ENCODE assay signal across 34 mouse cellular contexts in genomic region chr16:45686833-45687232, GRCm38 (mm10). TPM values are rescaled to one million over a fixed set of nuclear protein-coding genes. Genes with fewer than 3 reads are reported as not detected.
DNase-seq lines count a peak whose midpoint lies in the region; ATAC-seq and TF ChIP-seq lines count a peak whose summit lies in the region.
"Had no signal": no experiment of that assay in that cellular context is flagged by ENCODE, and none has a peak within 500 bp of the region (broad histone marks: within the 10 kb centered on the region; RNA-seq: fewer than 3 reads in every experiment).

No protein-coding gene starts in this region.

- H3K4me3 ChIP-seq in left cerebral cortex, adult 2 months: no peak overlapping the region
- H3K4me3 ChIP-seq in cerebellum, adult 2 months (replicated peaks; ENCODE audit: insufficient read depth, low read depth, low read length): no peak overlapping the region
- H3K4me3 ChIP-seq in intestine, postnatal 0 days (ENCODE audit: low read depth, low read length): no peak overlapping the region
- H3K4me3 ChIP-seq in liver, embryonic 11.5 days (ENCODE audit: low read depth, low read length): no peak overlapping the region
- H3K4me3 ChIP-seq: embryonic facial prominence, embryonic 13.5 days; forebrain, embryonic 10.5 days; forebrain, embryonic 15.5 days; heart, embryonic 12.5 days; hindbrain, embryonic 15.5 days; limb, embryonic 12.5 days; liver, embryonic 12.5 days; stomach, embryonic 15.5 days had no signal

- DNase-seq in left cerebral cortex, adult 2 months (ENCODE audit: extremely low spot score in 1 of 2, low spot score in 2 of 2): no peak
- DNase-seq in left cerebral cortex, postnatal 14 days (ENCODE audit: low spot score in 2 of 2): no peak
- DNase-seq in cerebellum, adult 11 months: peak; percentile 70
- DNase-seq in cerebellum, adult 2 months: peak; percentile 70 to 90
- DNase-seq in cerebellum, postnatal 14 days: peak; percentile 73 to 82
- DNase-seq in liver, embryonic 11.5 days (ENCODE audit: low spot score): no peak
- DNase-seq in retina, embryonic 14.5 days (ENCODE audit: low spot score): no peak
- DNase-seq: adrenal gland, postnatal 25 days; B cell, adult 2 months; embryo, embryonic 11 days; gastrocnemius, postnatal 25 days; heart, adult 11 months; heart, postnatal 4 days; kidney, adult 9 months; kidney, postnatal 10 days; liver, postnatal 0 days; lung, postnatal 36 days; retina, postnatal 1 day; right cerebral cortex, postnatal 25 days; thymus, postnatal 14 days had no signal

- ATAC-seq in intestine, postnatal 0 days: no peak
- ATAC-seq in liver, embryonic 11.5 days (replicated peaks; ENCODE audit: low FRiP score): no peak
- ATAC-seq: forebrain, embryonic 15.5 days; intestine, embryonic 16.5 days; liver, embryonic 12.5 days; liver, postnatal 0 days had no signal

- WGBS in cerebellum, adult 2 months: 18% methylated on average over 3 of the region's 3 CpGs
- 85% methylated on average over 3 of the region's 3 CpGs for WGBS in intestine, postnatal 0 days
- WGBS in liver, embryonic 11.5 days: 72% methylated on average over 3 of the region's 3 CpGs

- H3K27me3 ChIP-seq in cerebellum, adult 2 months (ENCODE audit: control insufficient read depth, insufficient read depth, low read length): no peaks in the 10 kb centered on the region
- no peaks in the 10 kb centered on the region for H3K27me3 ChIP-seq in intestine, postnatal 0 days (replicated peaks; ENCODE audit: control insufficient read depth, insufficient read depth, low read length)
- H3K27me3 ChIP-seq in liver, embryonic 11.5 days (replicated peaks; ENCODE audit: control insufficient read depth, insufficient read depth, low read length): no peaks in the 10 kb centered on the region
- H3K27me3 ChIP-seq: embryonic facial prominence, embryonic 13.5 days; forebrain, embryonic 15.5 days; heart, embryonic 12.5 days; hindbrain, embryonic 15.5 days; limb, embryonic 12.5 days; liver, embryonic 12.5 days; stomach, embryonic 15.5 days had no signal

- peaks cover 14% of the 10 kb centered on the region for H3K4me1 ChIP-seq in cerebellum, adult 2 months (ENCODE audit: control insufficient read depth, insufficient read depth, low read length)
- no peaks in the 10 kb centered on the region for H3K4me1 ChIP-seq in intestine, postnatal 0 days (replicated peaks; ENCODE audit: control insufficient read depth, insufficient read depth, low read length)
- no peaks in the 10 kb centered on the region for H3K4me1 ChIP-seq in liver, embryonic 11.5 days (replicated peaks; ENCODE audit: control insufficient read depth, insufficient read depth, low read length)
- H3K4me1 ChIP-seq: heart, embryonic 12.5 days; limb, embryonic 12.5 days; liver, embryonic 12.5 days; stomach, embryonic 15.5 days had no signal

- TF ChIP-seq POLR2A in cerebellum, adult 2 months (IDR thresholded peaks at IDR 0.05; ENCODE audit: borderline replicate concordance, insufficient read depth, low read length): no peak

- intact Hi-C loops in left cerebral cortex, adult 2 months (cut with DNase I): loop anchor here (2.0 to 10.0 kb wide), 2 partner anchors 36 to 128 kb away; no protein-coding TSS in a partner anchor
- intact Hi-C loops in left cerebral cortex, postnatal 14 days (cut with DNase I): loop anchor here (10.0 kb wide), 1 partner anchor 128 kb away; no protein-coding TSS in a partner anchor

- H3K4me2 ChIP-seq in intestine, postnatal 0 days (replicated peaks; ENCODE audit: low read depth): no peak overlapping the region
- no peak overlapping the region for H3K4me2 ChIP-seq in liver, embryonic 11.5 days
- H3K4me2 ChIP-seq: embryonic facial prominence, embryonic 13.5 days; forebrain, embryonic 15.5 days; heart, embryonic 12.5 days; hindbrain, embryonic 15.5 days; limb, embryonic 12.5 days; liver, embryonic 12.5 days; midbrain, embryonic 11.5 days; stomach, embryonic 15.5 days had no signal

- H3K9ac ChIP-seq in intestine, postnatal 0 days (ENCODE audit: low read depth, low read length): no peak overlapping the region
- no peak overlapping the region for H3K9ac ChIP-seq in liver, embryonic 11.5 days (ENCODE audit: low read depth, low read length)
- H3K9ac ChIP-seq: embryonic facial prominence, embryonic 13.5 days; forebrain, embryonic 15.5 days; heart, embryonic 12.5 days; hindbrain, embryonic 15.5 days; limb, embryonic 12.5 days; liver, embryonic 12.5 days; liver, postnatal 0 days; stomach, embryonic 15.5 days had no signal

- H3K27ac ChIP-seq in left cerebral cortex, adult 2 months: peak overlapping the region; percentile 29; the same call in 1 of the 2 replicates
- H3K27ac ChIP-seq in cerebellum, adult 2 months (ENCODE audit: insufficient read depth, low read length): peak overlapping the region; percentile 18; the same call in 1 of the 2 replicates
- H3K27ac ChIP-seq in intestine, postnatal 0 days (ENCODE audit: low read depth, low read length): no peak overlapping the region
- H3K27ac ChIP-seq in liver, embryonic 11.5 days (ENCODE audit: low read depth, low read length): no peak overlapping the region
- H3K27ac ChIP-seq: embryonic facial prominence, embryonic 13.5 days; forebrain, embryonic 10.5 days; forebrain, embryonic 15.5 days; hindbrain, embryonic 15.5 days; limb, embryonic 12.5 days; liver, embryonic 12.5 days; stomach, embryonic 15.5 days had no signal

- H3K9me3 ChIP-seq in intestine, postnatal 0 days (ENCODE audit: control insufficient read depth): no peaks in the 10 kb centered on the region
- H3K9me3 ChIP-seq in liver, embryonic 11.5 days (ENCODE audit: control insufficient read depth, low read length): no peaks in the 10 kb centered on the region
- H3K9me3 ChIP-seq: embryonic facial prominence, embryonic 13.5 days; forebrain, embryonic 10.5 days; forebrain, embryonic 15.5 days; heart, embryonic 12.5 days; hindbrain, embryonic 15.5 days; limb, embryonic 12.5 days; liver, embryonic 12.5 days; stomach, embryonic 15.5 days had no signal

- no peaks in the 10 kb centered on the region for H3K36me3 ChIP-seq in intestine, postnatal 0 days (ENCODE audit: control insufficient read depth, insufficient read depth)
- H3K36me3 ChIP-seq in liver, embryonic 11.5 days (ENCODE audit: control insufficient read depth, insufficient read depth, low read length): no peaks in the 10 kb centered on the region
- H3K36me3 ChIP-seq: embryonic facial prominence, embryonic 13.5 days; forebrain, embryonic 10.5 days; forebrain, embryonic 15.5 days; heart, embryonic 12.5 days; hindbrain, embryonic 15.5 days; limb, embryonic 12.5 days; liver, embryonic 12.5 days; stomach, embryonic 15.5 days had no signal

- TF ChIP-seq CTCF in left cerebral cortex, adult 2 months (IDR thresholded peaks at IDR 0.05): no peak
- TF ChIP-seq CTCF in cerebellum, adult 2 months (IDR thresholded peaks at IDR 0.05; ENCODE audit: borderline replicate concordance, insufficient read depth, low read depth, low read length): no peak
- no peak for TF ChIP-seq CTCF in intestine, postnatal 0 days (IDR thresholded peaks at IDR 0.05; ENCODE audit: low read depth)

RNA-seq across cellular contexts. Expression of gene Tmprss7, which starts 6.6 kb away (rescaled TPM):
- 1 to 10 TPM; 1.4 to 3.6 TPM for total RNA-seq in left cerebral cortex, adult 2 months (2021)
- 1 to 10 TPM; 5.2 to 8.5 TPM for total RNA-seq in left cerebral cortex, postnatal 14 days (2021)
- polyA plus RNA-seq in cerebellum, adult 2 months (2012; rRNA removed): 2.5 and 2.8 TPM in 2 replicates
- 0.21 and 0.22 TPM in 2 replicates for polyA plus RNA-seq in intestine, postnatal 0 days (2015; fragmentation: Nextera tagmentation; extraction: Ambion mirVana)
- 0.63 and 0.84 TPM in 2 replicates for polyA plus RNA-seq in liver, embryonic 11.5 days (2014; fragmentation: Nextera tagmentation; extraction: Ambion mirVana)
- total RNA-seq: gastrocnemius, adult 18-20 months; gastrocnemius, postnatal 25 days; heart, postnatal 4 days had no signal
- polyA plus RNA-seq: heart, embryonic 12.5 days; heart, postnatal 0 days; lung, embryonic 16.5 days; stomach, embryonic 15.5 days had no signal

RNA-seq across cellular contexts. Expression of gene BC016579, which starts 33.0 kb away (rescaled TPM):
- total RNA-seq in left cerebral cortex, adult 2 months (2021): under 1 TPM; 0.21 to 0.52 TPM
- total RNA-seq in left cerebral cortex, postnatal 14 days (2021): under 1 TPM; 0.15 to 0.21 TPM
- polyA plus RNA-seq in cerebellum, adult 2 months (2012; rRNA removed): 0.36 and 0.47 TPM in 2 replicates
- 5.5 TPM in 2 replicates for polyA plus RNA-seq in intestine, postnatal 0 days (2015; fragmentation: Nextera tagmentation; extraction: Ambion mirVana)
- 0.34 and 0.90 TPM in 2 replicates for polyA plus RNA-seq in liver, embryonic 11.5 days (2014; fragmentation: Nextera tagmentation; extraction: Ambion mirVana)
- total RNA-seq: gastrocnemius, adult 18-20 months; gastrocnemius, postnatal 25 days; heart, postnatal 4 days had no signal
- polyA plus RNA-seq: heart, postnatal 0 days; hindbrain, embryonic 15.5 days had no signal

RNA-seq across cellular contexts. Expression of gene Tagln3, which starts 37.6 kb away (rescaled TPM):
- total RNA-seq in left cerebral cortex, adult 2 months (2021): 100 to 1,000 TPM; 320 to 326 TPM
- 100 to 1,000 TPM; 302 to 304 TPM for total RNA-seq in left cerebral cortex, postnatal 14 days (2021)
- 808 and 848 TPM in 2 replicates for polyA plus RNA-seq in cerebellum, adult 2 months (2012; rRNA removed)
- 10.7 and 13.7 TPM in 2 replicates for polyA plus RNA-seq in intestine, postnatal 0 days (2015; fragmentation: Nextera tagmentation; extraction: Ambion mirVana)
- 4.1 and 5.4 TPM in 2 replicates for polyA plus RNA-seq in liver, embryonic 11.5 days (2014; fragmentation: Nextera tagmentation; extraction: Ambion mirVana)
- polyA plus RNA-seq: liver, postnatal 0 days had no signal

RNA-seq across cellular contexts. Expression of gene Abhd10, which starts 55.9 kb away (rescaled TPM):
- 10 to 100 TPM; 21.6 to 23.7 TPM for total RNA-seq in left cerebral cortex, adult 2 months (2021)
- 10 to 100 TPM; 20.1 to 22.5 TPM for total RNA-seq in left cerebral cortex, postnatal 14 days (2021)
- polyA plus RNA-seq in cerebellum, adult 2 months (2012; rRNA removed): 37.3 and 41.0 TPM in 2 replicates
- 22.4 and 24.6 TPM in 2 replicates for polyA plus RNA-seq in intestine, postnatal 0 days (2015; fragmentation: Nextera tagmentation; extraction: Ambion mirVana)
- polyA plus RNA-seq in liver, embryonic 11.5 days (2014; fragmentation: Nextera tagmentation; extraction: Ambion mirVana): 28.3 and 30.7 TPM in 2 replicates

Comparison
In these comparisons a context has a peak if more than half of its experiments do, and no peak if none do; other contexts are left out.
1. DNase-seq: peak in cerebellum, adult 11 months (single experiment), cerebellum, adult 2 months (2 of 2) and cerebellum, postnatal 14 days (2 of 2); none in left cerebral cortex, adult 2 months (0 of 2), left cerebral cortex, postnatal 14 days (0 of 2), liver, embryonic 11.5 days (single experiment) and retina, embryonic 14.5 days (single experiment).
2. H3K27ac ChIP-seq: peak in left cerebral cortex, adult 2 months (single experiment) and cerebellum, adult 2 months (single experiment); none in intestine, postnatal 0 days (single experiment) and liver, embryonic 11.5 days (single experiment).
3. RNA of gene Tagln3, which starts 37.6 kb away (polyA plus RNA-seq): 808 to 848 TPM in cerebellum, adult 2 months; 10.7 to 13.7 TPM in intestine, postnatal 0 days and 4.1 to 5.4 TPM in liver, embryonic 11.5 days; every median in the first group is over 10 times any median in the second.